Mouse (Mus musculus): Measurements from ENCODE around the gene Eid1. TPM values are rescaled to one million over a fixed set of nuclear protein-coding genes. Genes with fewer than 3 reads are reported as not detected.
A peak's percentile ranks its signal among the peaks of the same experiment; 100 is the strongest.

Eid1 gene
- polyA plus RNA-seq, 1 experiment from 2014 or later, result 336 TPM

DNA sequence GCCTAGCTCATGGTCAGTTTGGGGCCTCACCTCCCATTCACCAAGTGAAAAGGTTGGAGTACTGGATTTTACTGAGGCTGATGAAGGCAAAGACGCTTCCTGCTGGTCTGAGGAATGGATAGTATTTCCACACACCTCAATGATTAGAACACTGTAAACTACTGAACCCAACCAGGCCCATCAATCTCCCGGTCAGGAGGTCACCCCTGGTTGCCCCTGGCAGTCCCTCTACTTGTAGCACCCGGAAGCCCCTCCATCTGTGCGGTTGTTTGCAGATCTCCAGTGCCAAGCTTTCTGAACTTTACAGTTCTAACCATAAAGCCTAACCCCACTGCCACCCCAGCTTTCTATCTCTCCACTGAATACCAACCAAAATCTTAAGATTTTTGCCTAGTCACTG lies 11.7 kb upstream of the Eid1 start:
- Histone ChIP-seq H3K9ac (replicated peaks; ENCODE audit: low read length) (peak overlapping the region; percentile 54), H3K36me3 (replicated peaks; ENCODE audit: control insufficient read depth, insufficient read depth, low read depth, low read length) (no peaks in the 10 kb centered on the region), H3K4me2 (ENCODE audit: low read depth, low read length) (peak overlapping the region; percentile 46), H3K27ac (replicated peaks; ENCODE audit: low read depth, low read length) (no peak overlapping the region), H3K4me3 (ENCODE audit: low read depth, low read length) (no peak overlapping the region), H3K4me1 (ENCODE audit: control insufficient read depth, insufficient read depth, low read length) (no peaks in the 10 kb centered on the region), H3K27me3 (ENCODE audit: control insufficient read depth, insufficient read depth, low read length) (no peaks in the 10 kb centered on the region), H3K9me3 (replicated peaks; ENCODE audit: control insufficient read depth, low read length) (no peaks in the 10 kb centered on the region)
- ATAC-seq (replicated peaks; ENCODE audit: insufficient number of reproducible peaks, low FRiP score, low TSS enrichment, low read depth) (peak; percentile 8; the same call in 1 of the 2 replicates), DNase-seq (ENCODE audit: low spot score) (no peak)
- WGBS, result 54% methylated on average over 4 of the region's 4 CpGs

DNA sequence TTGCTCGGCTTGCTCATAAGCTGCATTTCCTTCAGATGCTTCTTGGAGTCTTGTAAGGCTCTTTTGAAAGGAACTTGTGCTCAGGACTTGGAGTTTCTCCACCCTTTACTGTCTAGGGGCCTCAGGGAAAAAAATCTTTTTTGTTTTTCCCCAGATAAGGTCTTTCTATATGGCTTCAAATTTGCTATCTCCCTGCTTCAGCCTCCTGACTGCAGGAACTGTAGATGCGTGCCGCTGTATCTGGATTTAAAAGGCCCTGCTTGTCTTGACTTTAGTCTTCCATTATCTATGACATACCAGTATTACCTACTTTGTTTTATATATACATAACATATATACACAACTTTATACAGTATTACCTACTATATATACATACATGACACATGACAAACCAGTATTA lies 10.4 kb upstream of the Eid1 start:
- DNase-seq (ENCODE audit: low spot score) (no peak), ATAC-seq (replicated peaks; ENCODE audit: insufficient number of reproducible peaks, low FRiP score, low TSS enrichment, low read depth) (no peak)
- no peaks in the 10 kb centered on the region for H3K27me3 ChIP-seq (ENCODE audit: control insufficient read depth, insufficient read depth, low read length)
- no peak overlapping the region for H3K9ac ChIP-seq (replicated peaks; ENCODE audit: low read length)
- no peaks in the 10 kb centered on the region for H3K4me1 ChIP-seq (ENCODE audit: control insufficient read depth, insufficient read depth, low read length)
- H3K27ac ChIP-seq (replicated peaks; ENCODE audit: low read depth, low read length), result no peak overlapping the region
- WGBS, result 89% methylated on average over 3 of the region's 3 CpGs
- no peaks in the 10 kb centered on the region for H3K9me3 ChIP-seq (replicated peaks; ENCODE audit: control insufficient read depth, low read length)
- H3K36me3 ChIP-seq (replicated peaks; ENCODE audit: control insufficient read depth, insufficient read depth, low read depth, low read length), result no peaks in the 10 kb centered on the region
- H3K4me2 ChIP-seq (ENCODE audit: low read depth, low read length), result no peak overlapping the region
- no peak overlapping the region for H3K4me3 ChIP-seq (ENCODE audit: low read depth, low read length)

GRCm38 (mm10) chr2:125665213-125665612 lies 7.7 kb upstream of the Eid1 start:
- ATAC-seq (replicated peaks; ENCODE audit: insufficient number of reproducible peaks, low FRiP score, low TSS enrichment, low read depth) (no peak), DNase-seq (ENCODE audit: low spot score) (no peak)
- no peak overlapping the region for H3K27ac ChIP-seq (replicated peaks; ENCODE audit: low read depth, low read length)
- WGBS, result 82% methylated on average over 5 of the region's 5 CpGs
- no peaks in the 10 kb centered on the region for H3K9me3 ChIP-seq (replicated peaks; ENCODE audit: control insufficient read depth, low read length)
- H3K36me3 ChIP-seq (replicated peaks; ENCODE audit: control insufficient read depth, insufficient read depth, low read depth, low read length), result no peaks in the 10 kb centered on the region
- no peak overlapping the region for H3K9ac ChIP-seq (replicated peaks; ENCODE audit: low read length)
- H3K4me2 ChIP-seq (ENCODE audit: low read depth, low read length), result no peak overlapping the region
- no peaks in the 10 kb centered on the region for H3K4me1 ChIP-seq (ENCODE audit: control insufficient read depth, insufficient read depth, low read length)
- no peak overlapping the region for H3K4me3 ChIP-seq (ENCODE audit: low read depth, low read length)
- H3K27me3 ChIP-seq (ENCODE audit: control insufficient read depth, insufficient read depth, low read length), result no peaks in the 10 kb centered on the region

DNA sequence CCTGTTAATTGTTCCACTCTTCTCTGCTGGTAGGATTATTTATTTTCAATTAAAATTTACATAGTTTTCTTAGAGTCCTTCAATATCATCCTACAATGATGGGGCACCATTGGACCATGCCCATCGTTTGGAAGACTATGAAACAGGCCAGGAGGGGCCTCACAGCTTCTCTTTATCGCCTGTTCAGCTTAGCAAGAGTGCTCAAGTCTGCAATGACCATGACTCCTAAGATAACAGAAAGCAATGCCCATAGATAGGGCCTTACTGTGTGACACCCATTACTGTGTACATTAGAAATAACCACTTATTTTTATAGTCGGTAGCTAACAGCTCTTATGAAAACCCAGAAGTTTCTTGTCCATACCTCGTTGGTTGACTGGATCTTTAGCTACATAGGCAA lies 7.0 kb upstream of the Eid1 start:
- H3K27me3 ChIP-seq (ENCODE audit: control insufficient read depth, insufficient read depth, low read length), result no peaks in the 10 kb centered on the region
- DNase-seq (ENCODE audit: low spot score) (no peak), ATAC-seq (replicated peaks; ENCODE audit: insufficient number of reproducible peaks, low FRiP score, low TSS enrichment, low read depth) (no peak)
- no peak overlapping the region for H3K9ac ChIP-seq (replicated peaks; ENCODE audit: low read length)
- no peak overlapping the region for H3K4me3 ChIP-seq (ENCODE audit: low read depth, low read length)
- WGBS, result 84% methylated on average over 4 of the region's 4 CpGs
- no peak overlapping the region for H3K4me2 ChIP-seq (ENCODE audit: low read depth, low read length)
- no peaks in the 10 kb centered on the region for H3K9me3 ChIP-seq (replicated peaks; ENCODE audit: control insufficient read depth, low read length)
- H3K36me3 ChIP-seq (replicated peaks; ENCODE audit: control insufficient read depth, insufficient read depth, low read depth, low read length), result no peaks in the 10 kb centered on the region
- H3K4me1 ChIP-seq (ENCODE audit: control insufficient read depth, insufficient read depth, low read length), result no peaks in the 10 kb centered on the region
- no peak overlapping the region for H3K27ac ChIP-seq (replicated peaks; ENCODE audit: low read depth, low read length)

DNA sequence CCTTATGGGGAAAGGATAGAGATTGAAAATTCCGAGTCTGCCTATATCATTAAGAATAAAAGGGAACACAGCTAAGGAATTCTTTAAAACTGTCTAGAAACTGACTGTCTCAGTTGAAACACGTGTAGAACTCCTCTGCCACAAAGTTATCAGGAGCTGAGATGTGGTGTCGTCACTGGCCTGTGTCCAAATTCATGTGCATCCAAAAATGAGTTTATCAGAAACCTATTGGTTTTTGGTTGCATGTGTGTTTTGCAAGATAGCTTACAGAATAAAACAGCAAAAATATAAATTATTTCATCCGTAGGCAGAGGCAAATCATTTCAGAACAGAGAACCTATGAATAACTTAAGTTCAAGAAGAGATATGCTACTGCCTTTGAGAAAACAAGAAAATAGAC lies 6.2 kb upstream of the Eid1 start:
- no peak overlapping the region for H3K9ac ChIP-seq (replicated peaks; ENCODE audit: low read length)
- WGBS, result 87% methylated on average over 4 of the region's 4 CpGs
- H3K4me3 ChIP-seq (ENCODE audit: low read depth, low read length), result no peak overlapping the region
- no peak overlapping the region for H3K27ac ChIP-seq (replicated peaks; ENCODE audit: low read depth, low read length)
- H3K4me1 ChIP-seq (ENCODE audit: control insufficient read depth, insufficient read depth, low read length), result no peaks in the 10 kb centered on the region
- ATAC-seq (replicated peaks; ENCODE audit: insufficient number of reproducible peaks, low FRiP score, low TSS enrichment, low read depth), result no peak
- no peaks in the 10 kb centered on the region for H3K27me3 ChIP-seq (ENCODE audit: control insufficient read depth, insufficient read depth, low read length)
- DNase-seq (ENCODE audit: low spot score), result no peak
- H3K36me3 ChIP-seq (replicated peaks; ENCODE audit: control insufficient read depth, insufficient read depth, low read depth, low read length), result no peaks in the 10 kb centered on the region
- no peak overlapping the region for H3K4me2 ChIP-seq (ENCODE audit: low read depth, low read length)
- no peaks in the 10 kb centered on the region for H3K9me3 ChIP-seq (replicated peaks; ENCODE audit: control insufficient read depth, low read length)

DNA sequence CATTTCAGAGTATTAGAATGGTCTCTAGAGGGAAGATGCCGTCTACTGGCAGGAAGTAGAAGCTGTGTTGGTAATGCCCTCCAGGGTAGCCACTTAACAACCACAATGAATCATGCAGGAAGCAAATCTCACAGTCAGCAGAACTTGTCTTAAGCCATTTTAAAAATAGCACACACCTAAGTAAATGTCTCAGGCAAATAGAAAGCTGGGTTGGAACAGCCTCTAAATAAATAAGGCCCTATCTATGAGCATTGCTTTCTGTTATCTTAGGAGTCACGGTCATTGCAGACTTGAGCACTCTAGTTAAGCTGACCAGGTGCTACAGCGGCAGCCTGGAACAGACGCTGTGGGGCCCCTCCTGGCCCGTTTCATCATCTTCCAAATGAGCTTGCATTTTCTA lies 5.7 kb upstream of the Eid1 start:
- WGBS, result 59% methylated on average over 5 of the region's 5 CpGs
- H3K27me3 ChIP-seq (ENCODE audit: control insufficient read depth, insufficient read depth, low read length), result no peaks in the 10 kb centered on the region

DNA sequence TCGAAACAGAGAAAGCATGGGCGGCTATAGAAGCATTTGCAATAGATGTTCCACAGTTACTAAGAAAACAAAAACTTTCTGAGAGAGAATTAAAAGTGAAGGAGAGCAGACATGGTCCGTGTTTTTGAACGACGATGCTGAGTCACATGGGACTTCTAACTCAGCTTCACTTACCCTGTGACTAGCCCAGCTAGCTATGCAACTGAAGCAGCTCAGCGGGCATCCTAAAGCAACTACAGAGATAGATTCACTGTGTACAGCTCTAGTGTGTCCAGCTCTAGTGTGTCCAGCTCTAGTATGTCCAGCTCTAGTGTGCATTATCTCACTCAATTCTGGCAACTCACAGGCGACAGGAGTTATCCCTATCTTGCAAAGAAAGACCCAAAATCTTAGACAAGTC lies 5.2 kb upstream of the Eid1 start:
- no peaks in the 10 kb centered on the region for H3K4me1 ChIP-seq (ENCODE audit: control insufficient read depth, insufficient read depth, low read length)
- ATAC-seq (replicated peaks; ENCODE audit: insufficient number of reproducible peaks, low FRiP score, low TSS enrichment, low read depth), result no peak
- H3K4me3 ChIP-seq (ENCODE audit: low read depth, low read length), result no peak overlapping the region
- no peaks in the 10 kb centered on the region for H3K36me3 ChIP-seq (replicated peaks; ENCODE audit: control insufficient read depth, insufficient read depth, low read depth, low read length)
- H3K9ac ChIP-seq (replicated peaks; ENCODE audit: low read length), result no peak overlapping the region
- no peak overlapping the region for H3K27ac ChIP-seq (replicated peaks; ENCODE audit: low read depth, low read length)
- no peak overlapping the region for H3K4me2 ChIP-seq (ENCODE audit: low read depth, low read length)
- H3K27me3 ChIP-seq (ENCODE audit: control insufficient read depth, insufficient read depth, low read length), result no peaks in the 10 kb centered on the region
- 83% methylated on average over 7 of the region's 7 CpGs for WGBS
- DNase-seq (ENCODE audit: low spot score), result no peak
- no peaks in the 10 kb centered on the region for H3K9me3 ChIP-seq (replicated peaks; ENCODE audit: control insufficient read depth, low read length)

More for the DNA sequence above, 5.7 kb upstream of the Eid1 start:
- no peak overlapping the region for H3K27ac ChIP-seq (replicated peaks; ENCODE audit: low read depth, low read length)
- no peak for ATAC-seq (replicated peaks; ENCODE audit: insufficient number of reproducible peaks, low FRiP score, low TSS enrichment, low read depth)
- no peaks in the 10 kb centered on the region for H3K36me3 ChIP-seq (replicated peaks; ENCODE audit: control insufficient read depth, insufficient read depth, low read depth, low read length)
- H3K9ac ChIP-seq (replicated peaks; ENCODE audit: low read length), result no peak overlapping the region
- no peak overlapping the region for H3K4me3 ChIP-seq (ENCODE audit: low read depth, low read length)
- H3K9me3 ChIP-seq (replicated peaks; ENCODE audit: control insufficient read depth, low read length), result no peaks in the 10 kb centered on the region
- H3K4me1 ChIP-seq (ENCODE audit: control insufficient read depth, insufficient read depth, low read length), result no peaks in the 10 kb centered on the region
- no peak overlapping the region for H3K4me2 ChIP-seq (ENCODE audit: low read depth, low read length)
- no peak for DNase-seq (ENCODE audit: low spot score)

DNA sequence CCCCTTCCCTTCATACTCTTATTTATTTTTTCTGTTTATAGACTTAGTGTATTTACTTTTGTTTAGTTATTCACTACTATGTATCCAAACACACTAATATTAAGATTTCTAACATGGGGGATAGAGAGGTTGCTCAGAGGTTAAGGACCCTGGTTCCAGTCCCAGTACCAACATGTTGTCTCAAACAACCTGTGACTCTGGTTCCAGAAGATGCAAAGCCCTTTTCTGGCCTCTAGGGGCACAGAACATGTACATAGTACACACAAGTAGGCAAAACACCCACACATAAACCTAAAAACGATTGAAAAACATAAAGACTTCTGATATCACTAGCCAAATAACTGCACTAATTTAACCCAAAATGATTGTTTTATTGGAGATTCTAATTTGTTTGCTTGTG lies 2.0 kb upstream of the Eid1 start:
- ATAC-seq (replicated peaks; ENCODE audit: insufficient number of reproducible peaks, low FRiP score, low TSS enrichment, low read depth) (no peak), DNase-seq (ENCODE audit: low spot score) (peak; percentile 34)
- WGBS, result 56% methylated on average over 1 of the region's 1 CpGs
- H3K27ac ChIP-seq (replicated peaks; ENCODE audit: low read depth, low read length), result no peak overlapping the region
- H3K9me3 ChIP-seq (replicated peaks; ENCODE audit: control insufficient read depth, low read length), result no peaks in the 10 kb centered on the region
- no peak overlapping the region for H3K4me2 ChIP-seq (ENCODE audit: low read depth, low read length)
- no peaks in the 10 kb centered on the region for H3K36me3 ChIP-seq (replicated peaks; ENCODE audit: control insufficient read depth, insufficient read depth, low read depth, low read length)
- H3K4me1 ChIP-seq (ENCODE audit: control insufficient read depth, insufficient read depth, low read length), result no peaks in the 10 kb centered on the region
- H3K27me3 ChIP-seq (ENCODE audit: control insufficient read depth, insufficient read depth, low read length), result no peaks in the 10 kb centered on the region
- H3K9ac ChIP-seq (replicated peaks; ENCODE audit: low read length), result no peak overlapping the region
- no peak overlapping the region for H3K4me3 ChIP-seq (ENCODE audit: low read depth, low read length)
